Mouse (Mus musculus) frontal cortex, postnatal 36 days (tissue): Measurements from ENCODE around the gene Olfr340.
"Not testable (repeated sequence)": the region's sequence is repeated elsewhere in the genome, so short reads cannot be mapped to it uniquely, and the experiment has no call there.

ENCODE experiments used
- DNase-seq, 2 experiments: peaks; one replicate each; pipeline ENCODE4 v3.0.0; 2022; ENCODE audit warnings: low spot score in 2 of 2

The Olfr340 gene

DNA sequence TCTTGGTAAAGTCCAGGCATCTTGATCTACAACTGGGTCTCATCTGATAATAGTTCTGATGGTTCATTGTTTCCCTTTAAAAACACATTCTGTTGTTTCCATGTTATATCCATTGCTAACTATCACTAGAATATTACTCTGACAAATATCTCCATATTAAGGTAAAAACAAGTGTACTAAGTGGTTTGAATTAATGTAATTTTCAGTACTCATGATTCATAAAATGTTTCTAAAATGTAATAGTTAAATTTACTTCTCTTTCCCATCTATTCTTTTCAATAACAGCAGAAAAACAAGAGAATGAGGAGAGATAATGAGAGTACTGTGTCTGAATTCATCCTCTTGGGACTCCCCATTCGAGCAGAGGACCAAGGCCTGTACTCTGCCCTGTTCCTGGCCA is at the start of gene Olfr340:
TSS of gene Olfr340 (plus strand) at position 301 of the 400 bp plus-strand sequence.
- DNase-seq, result no peak

DNA sequence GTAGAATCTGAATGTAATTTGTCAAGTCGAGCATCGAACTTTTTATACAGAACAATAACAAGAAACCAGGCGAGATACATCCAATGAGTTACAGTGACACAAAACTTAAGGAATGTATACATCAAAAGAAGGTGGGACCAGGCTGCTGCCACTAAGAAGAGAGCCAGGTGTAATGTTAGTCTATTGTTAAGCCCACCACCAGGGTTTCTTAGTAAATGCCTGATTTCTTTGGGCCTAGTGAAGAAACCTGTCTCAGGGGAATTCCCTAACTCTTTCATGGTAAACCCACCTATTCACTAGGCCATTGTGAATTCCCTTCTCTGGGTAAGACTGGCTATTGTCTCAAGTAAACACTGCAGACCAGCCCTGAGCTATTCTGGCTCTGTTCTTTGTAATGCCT is 37.2 kb upstream of the Olfr340 start:
- not testable (repeated sequence) for DNase-seq

DNA sequence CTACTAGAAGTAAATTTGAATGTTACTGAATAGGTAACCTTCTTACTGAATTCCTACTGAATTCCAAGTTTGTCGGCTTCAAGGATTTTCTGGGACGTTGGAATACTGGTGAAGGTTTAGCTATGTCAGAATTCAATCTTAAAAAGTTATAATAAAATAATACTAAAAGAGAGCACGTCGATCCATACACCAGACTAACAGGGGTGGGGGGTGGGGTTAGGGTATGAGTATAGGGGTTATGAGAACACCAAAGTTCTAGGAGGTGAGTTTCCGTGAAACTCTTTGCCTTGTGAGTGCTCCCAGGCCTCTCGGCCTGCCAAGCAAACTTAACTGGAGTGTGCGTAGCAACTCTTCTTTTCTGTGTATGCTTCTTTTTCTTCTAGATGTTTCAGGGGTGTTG is 36.8 kb upstream of the Olfr340 start:
- not testable (repeated sequence) for DNase-seq

DNA sequence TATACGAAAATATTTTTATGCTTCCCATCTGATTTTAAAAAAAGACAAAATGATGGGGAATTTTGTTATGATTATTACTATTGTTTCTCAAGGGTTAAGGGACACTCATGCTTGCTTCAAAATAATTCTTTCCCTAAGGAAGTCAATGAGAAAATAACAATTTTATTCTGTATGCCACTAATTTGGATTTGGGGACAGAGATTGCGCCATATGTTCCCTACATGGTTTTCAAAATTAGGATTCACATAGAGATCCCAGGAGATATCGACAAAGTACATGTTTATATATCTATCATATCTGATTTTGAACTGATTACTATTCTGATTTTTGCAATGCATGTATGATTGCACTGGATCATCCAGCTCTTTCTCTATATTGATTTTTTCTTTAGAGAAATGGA is 33.7 kb upstream of the Olfr340 start, which contains the start of gene Olfr339:
TSS of gene Olfr339 (plus strand) at position 301 of the 400 bp plus-strand sequence.
- DNase-seq, result no peak

DNA sequence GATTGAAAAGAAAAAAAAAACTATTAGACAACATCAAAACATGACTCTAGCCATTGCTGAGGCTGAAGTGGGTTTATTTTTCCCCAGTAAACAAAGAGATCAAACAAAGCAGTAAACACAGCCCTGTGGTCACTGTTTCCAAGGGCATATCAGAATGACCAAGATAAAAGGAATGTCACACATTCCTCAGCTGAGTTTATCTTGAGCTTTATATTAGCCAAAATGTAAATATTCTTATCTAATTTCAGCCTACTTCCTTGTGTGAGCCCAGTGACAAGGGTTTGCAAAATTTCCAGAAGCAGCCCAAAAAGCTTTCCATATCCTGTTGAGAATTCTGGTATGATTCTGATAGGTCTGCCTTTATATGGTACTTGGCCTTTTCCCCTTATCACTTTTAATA is 21.2 kb downstream of the Olfr340 start:
- DNase-seq, result no peak

DNA sequence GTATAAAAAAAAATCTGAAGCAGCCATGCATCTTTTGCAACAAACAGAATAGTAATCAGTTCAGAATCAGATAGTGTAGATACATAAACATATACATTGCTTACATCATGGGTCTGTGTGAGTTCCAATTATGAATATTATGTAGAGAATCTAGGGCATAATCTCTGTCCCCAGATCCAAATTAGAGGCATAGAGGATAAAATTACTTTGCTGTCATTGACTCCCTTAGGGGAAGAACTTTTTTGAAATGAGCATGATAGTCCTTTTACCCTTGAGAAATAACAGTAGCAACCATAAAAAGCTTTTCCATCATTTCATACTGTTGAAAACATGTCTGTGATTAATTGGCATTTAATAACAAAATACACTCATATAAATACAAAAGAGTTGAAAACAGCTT is 30.0 kb downstream of the Olfr340 start, which contains the start of gene Olfr341:
TSS of gene Olfr341 (minus strand) at position 101 of the 400 bp plus-strand sequence.
- DNase-seq, result no peak
